Mouse (Mus musculus) stomach, embryonic 15.5 days (tissue): ENCODE results near the gene Lhx3. TPM values are rescaled to one million over a fixed set of nuclear protein-coding genes. Genes with fewer than 3 reads are reported as not detected.
A peak's percentile ranks its signal among the peaks of the same experiment; 100 is the strongest.

Experiments used
- ATAC-seq: fragments of 200-750 bp; cut with Nextera tagmentation; 2 replicates; pipeline ENCODE4 v1.8.0; 2017; ENCODE audit warnings: low read depth, moderate number of reproducible peaks, moderate TSS enrichment; ENCODE audit not compliant: insufficient read depth, low FRiP score
- H3K27ac ChIP-seq: fragments of 300-500 bp; sonication (generic); 2 replicates; pipeline ENCODE4 v1.5.1; 2015; ENCODE audit warnings: mild to moderate bottlenecking, inconsistent platforms
- H3K27me3 ChIP-seq: fragments of 300-500 bp; sonication (generic); replicated peaks from 2 replicates; pipeline ENCODE4 v1.6.1; 2015; ENCODE audit warnings: inconsistent platforms
- H3K36me3 ChIP-seq: fragments of 300-500 bp; sonication (generic); 2 replicates; pipeline ENCODE4 v1.6.1; 2015; ENCODE audit warnings: inconsistent platforms
- H3K4me1 ChIP-seq: fragments of 300-500 bp; sonication (generic); 2 replicates; pipeline ENCODE4 v1.6.1; 2015; ENCODE audit warnings: inconsistent platforms
- H3K4me2 ChIP-seq: fragments of 300-500 bp; sonication (generic); 2 replicates; pipeline ENCODE4 v1.6.1; 2015; ENCODE audit warnings: mild to moderate bottlenecking, inconsistent platforms
- H3K4me3 ChIP-seq: fragments of 300-500 bp; sonication (generic); replicated peaks from 2 replicates; pipeline ENCODE4 v1.5.1; 2015; ENCODE audit warnings: inconsistent platforms
- H3K9ac ChIP-seq: fragments of 300-500 bp; sonication (generic); 2 replicates; pipeline ENCODE4 v1.6.1; 2015; ENCODE audit warnings: inconsistent platforms
- H3K9me3 ChIP-seq: fragments of 300-500 bp; sonication (generic); 2 replicates; pipeline ENCODE4 v1.6.1; 2016; ENCODE audit warnings: inconsistent platforms
- WGBS: fragments of 180-500 bp; shearing (Covaris S2); methylation state at CpG from one replicate; pipeline ENCODE4 v1.1.7; 2015; 5-methylcytosine and 5-hydroxymethylcytosine counted together
- polyA plus RNA-seq: library from polyadenylated mRNA; unstranded; fragments of >200 nt; fragmentation: Nextera tagmentation; extraction: Ambion mirVana; gene quantifications from 2 replicates; pipeline ENCODE4 v1.2.1, GENCODE M21; 2015

Gene Lhx3
- polyA plus RNA-seq, 1 experiment from 2014 or later, result not detected

DNA sequence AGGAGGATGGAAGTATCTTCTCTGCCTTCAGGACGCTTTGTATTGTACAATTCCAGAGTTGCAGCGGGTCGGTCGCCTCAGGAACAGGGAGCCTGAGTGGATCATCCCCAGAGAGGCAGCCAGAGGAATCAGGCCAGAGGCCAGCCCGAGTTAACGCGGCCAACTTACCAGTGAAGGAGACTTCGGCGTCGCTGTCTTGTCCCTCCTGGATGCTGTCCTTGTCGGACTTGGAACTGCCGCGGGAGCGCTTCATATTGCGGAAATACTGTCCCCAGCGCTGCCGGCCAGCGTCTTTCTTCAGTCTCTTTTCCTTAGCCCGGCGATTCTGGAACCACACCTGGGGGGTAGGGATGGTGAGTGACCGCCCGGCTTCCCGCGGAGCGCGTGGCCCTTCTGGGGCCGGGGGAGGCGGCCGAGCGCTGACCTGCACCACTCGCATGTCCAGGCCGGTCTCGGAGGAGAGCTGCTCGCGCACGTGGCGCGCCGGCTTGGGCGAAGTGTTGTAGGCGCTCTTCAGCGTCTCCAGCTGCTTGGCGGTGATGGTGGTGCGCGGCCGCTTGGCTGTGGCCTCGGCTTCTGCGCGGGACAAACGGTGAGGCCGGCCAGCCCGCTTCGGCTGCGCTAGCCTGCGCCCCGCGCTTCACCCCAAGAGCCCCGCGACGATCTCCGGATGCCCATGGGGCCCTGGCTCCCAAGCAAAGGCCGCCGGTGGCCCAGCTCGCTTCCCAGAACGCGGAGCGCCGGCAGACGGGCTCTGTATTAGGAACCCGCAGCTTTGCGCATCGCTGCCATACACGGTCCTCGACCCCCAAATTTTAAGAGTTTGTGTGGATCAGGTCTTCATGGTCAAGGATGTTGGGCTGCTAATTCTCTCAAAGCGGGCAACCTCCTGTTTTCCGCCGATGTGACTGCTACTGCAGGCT, 5.9 kb downstream of the Lhx3 start:
- peaks cover 100% of the 10 kb centered on the region for H3K27me3 ChIP-seq
- H3K27ac ChIP-seq, result no peak overlapping the region
- ATAC-seq, result no peak
- H3K4me2 ChIP-seq, result 0 out of 2 replicates have a peak overlapping the region, but pooled peaks have one; percentile 9
- H3K4me3 ChIP-seq, result no peak overlapping the region
- H3K4me1 ChIP-seq, result peaks cover 14% of the 10 kb centered on the region; the same call in 1 of the 2 replicates
- H3K9me3 ChIP-seq, result no peaks in the 10 kb centered on the region
- no peak overlapping the region for H3K9ac ChIP-seq
- no peaks in the 10 kb centered on the region for H3K36me3 ChIP-seq
- under 1% methylated on average over 77 of the region's 77 CpGs for WGBS

DNA sequence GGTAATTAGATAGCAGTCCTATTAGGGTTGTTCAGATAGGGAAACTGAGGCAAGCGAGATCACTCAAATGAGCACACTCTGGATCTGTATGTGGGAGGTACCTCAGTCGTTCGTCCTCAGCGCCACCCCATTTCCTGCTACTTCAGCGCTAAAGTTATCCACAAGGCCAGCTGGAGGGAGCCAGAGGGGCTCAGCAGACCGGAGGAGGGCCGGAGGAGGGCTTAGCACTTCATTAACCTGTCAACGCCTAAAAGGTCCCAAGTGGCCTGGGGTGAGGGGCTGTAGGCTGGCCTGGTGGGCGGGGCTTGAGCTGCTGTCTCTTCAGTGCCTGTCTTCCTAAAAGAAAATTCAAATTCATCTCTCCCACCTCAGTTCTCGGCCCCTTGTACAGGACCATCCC, 9.6 kb downstream of the Lhx3 start:
- WGBS, result under 1% methylated on average over 10 of the region's 10 CpGs
- Histone ChIP-seq H3K4me1 (peaks cover 8% of the 10 kb centered on the region; the same call in 1 of the 2 replicates), H3K27me3 (peaks cover 92% of the 10 kb centered on the region), H3K4me3 (no peak overlapping the region), H3K9me3 (no peaks in the 10 kb centered on the region), H3K4me2 (no peak overlapping the region), H3K36me3 (no peaks in the 10 kb centered on the region), H3K9ac (no peak overlapping the region), H3K27ac (no peak overlapping the region)
- no peak for ATAC-seq

GRCm38 (mm10) chr2:26194552-26195339, 13.3 kb downstream of the Lhx3 start:
- ATAC-seq, result no peak
- Histone ChIP-seq H3K4me2 (no peak overlapping the region), H3K4me1 (peaks cover 6% of the 10 kb centered on the region; the same call in 1 of the 2 replicates), H3K9me3 (no peaks in the 10 kb centered on the region), H3K36me3 (no peaks in the 10 kb centered on the region), H3K27ac (no peak overlapping the region), H3K9ac (no peak overlapping the region), H3K4me3 (no peak overlapping the region), H3K27me3 (peaks cover 66% of the 10 kb centered on the region)
- WGBS, result 36% methylated on average over 7 of the region's 7 CpGs

- peak; percentile 74 for ATAC-seq
- Histone ChIP-seq H3K4me1 (no peaks in the 10 kb centered on the region), H3K4me3 (no peak overlapping the region), H3K27ac (no peak overlapping the region), H3K27me3 (peaks cover 12% of the 10 kb centered on the region), H3K9ac (no peak overlapping the region), H3K4me2 (no peak overlapping the region), H3K9me3 (no peaks in the 10 kb centered on the region), H3K36me3 (no peaks in the 10 kb centered on the region)
- 72% methylated on average over 5 of the region's 5 CpGs for WGBS
These were observed 19.6 kb downstream of the Lhx3 start for GRCm38 (mm10) chr2:26188517-26188916.

DNA sequence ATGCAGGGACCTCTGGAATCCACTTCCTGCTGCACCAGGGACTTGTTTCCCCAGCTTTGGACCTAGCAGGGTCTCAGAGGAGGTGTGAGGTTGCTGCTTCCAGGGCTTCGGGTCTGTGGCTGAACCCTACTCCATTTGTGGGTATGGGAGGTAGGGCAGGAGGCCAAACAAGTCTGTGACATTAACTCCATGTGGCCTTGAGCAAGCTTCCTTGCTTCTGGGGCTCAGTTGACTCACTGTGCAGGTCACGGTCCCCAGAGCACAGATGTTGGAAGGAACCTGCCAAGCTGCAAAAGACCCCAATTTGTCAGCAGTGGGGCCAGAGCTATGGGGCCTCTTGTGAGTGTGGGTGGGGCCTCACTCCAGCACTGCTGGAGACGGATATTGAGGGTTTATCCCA, 23.7 kb downstream of the Lhx3 start:
- Histone ChIP-seq H3K27ac (no peak overlapping the region), H3K4me2 (no peak overlapping the region), H3K36me3 (no peaks in the 10 kb centered on the region), H3K4me1 (no peaks in the 10 kb centered on the region), H3K4me3 (no peak overlapping the region), H3K9ac (no peak overlapping the region), H3K9me3 (no peaks in the 10 kb centered on the region), H3K27me3 (no peaks in the 10 kb centered on the region)
- 50% methylated on average over 3 of the region's 3 CpGs for WGBS
- no peak for ATAC-seq

GRCm38 (mm10) chr2:26182646-26183045, 25.4 kb downstream of the Lhx3 start:
- WGBS, result 19% methylated on average over 6 of the region's 6 CpGs
- ATAC-seq, result no peak
- Histone ChIP-seq H3K9me3 (no peaks in the 10 kb centered on the region), H3K4me1 (no peaks in the 10 kb centered on the region), H3K27ac (no peak overlapping the region), H3K4me3 (no peak overlapping the region), H3K27me3 (no peaks in the 10 kb centered on the region), H3K36me3 (no peaks in the 10 kb centered on the region), H3K9ac (no peak overlapping the region), H3K4me2 (no peak overlapping the region)

- no peak for ATAC-seq
- Histone ChIP-seq H3K9ac (no peak overlapping the region), H3K4me1 (no peaks in the 10 kb centered on the region), H3K27ac (no peak overlapping the region), H3K9me3 (no peaks in the 10 kb centered on the region), H3K4me3 (no peak overlapping the region), H3K4me2 (no peak overlapping the region), H3K36me3 (no peaks in the 10 kb centered on the region), H3K27me3 (no peaks in the 10 kb centered on the region)
- WGBS, result 30% methylated on average over 2 of the region's 2 CpGs
These were observed 30.9 kb downstream of the Lhx3 start for GRCm38 (mm10) chr2:26177189-26177588.

- Histone ChIP-seq H3K4me2 (no peak overlapping the region), H3K36me3 (no peaks in the 10 kb centered on the region), H3K4me3 (no peak overlapping the region), H3K9ac (no peak overlapping the region), H3K27me3 (no peaks in the 10 kb centered on the region), H3K27ac (no peak overlapping the region), H3K4me1 (no peaks in the 10 kb centered on the region), H3K9me3 (no peaks in the 10 kb centered on the region)
- peak; percentile 42; the same call in 1 of the 2 replicates for ATAC-seq
- WGBS, result 47% methylated on average over 5 of the region's 5 CpGs
These were observed 31.4 kb downstream of the Lhx3 start for GRCm38 (mm10) chr2:26176731-26177130.

DNA sequence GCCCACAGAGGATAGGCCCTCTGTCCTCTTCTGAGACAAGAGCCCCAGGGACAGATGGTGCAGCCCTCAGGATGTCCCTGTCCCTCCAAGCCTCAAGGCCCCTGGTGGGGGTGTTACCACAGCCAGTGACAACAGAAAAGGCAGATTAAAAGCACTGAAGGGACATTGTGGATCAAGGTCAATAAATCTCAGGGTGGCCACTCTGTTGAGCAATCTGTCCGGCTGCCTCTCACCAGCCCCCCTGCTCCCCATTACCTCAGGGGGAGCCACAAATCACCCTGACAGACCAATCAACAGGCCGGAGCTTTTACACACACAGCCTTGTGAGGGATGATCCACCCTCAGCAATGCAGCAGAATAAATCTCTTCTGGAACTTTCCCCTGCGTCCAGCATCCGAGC, 32.9 kb downstream of the Lhx3 start:
- Histone ChIP-seq H3K36me3 (no peaks in the 10 kb centered on the region), H3K4me3 (no peak overlapping the region), H3K27ac (no peak overlapping the region), H3K4me1 (no peaks in the 10 kb centered on the region), H3K27me3 (no peaks in the 10 kb centered on the region; the same call in 1 of the 2 replicates), H3K9me3 (no peaks in the 10 kb centered on the region), H3K4me2 (no peak overlapping the region), H3K9ac (no peak overlapping the region)
- no peak for ATAC-seq
- 16% methylated on average over 4 of the region's 4 CpGs for WGBS

DNA sequence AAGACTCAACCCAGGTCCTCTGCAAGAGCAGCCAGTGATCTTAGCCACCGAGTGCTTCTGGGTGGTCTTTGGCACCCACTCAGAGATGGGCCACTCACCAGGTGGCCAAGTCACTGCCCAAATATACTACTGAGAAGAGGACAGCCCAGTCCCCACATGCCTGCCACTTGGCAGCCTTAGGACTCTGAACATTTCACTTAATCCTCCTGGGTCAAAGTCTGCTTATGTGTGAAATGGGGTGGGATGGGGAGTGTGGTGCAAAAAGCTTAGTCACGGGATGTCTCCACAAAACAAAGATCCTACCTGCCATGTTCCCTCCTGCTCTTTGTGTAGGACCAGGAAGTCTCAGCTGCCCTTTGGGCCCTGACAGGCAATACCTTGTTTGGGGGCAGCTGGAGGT, 35.9 kb downstream of the Lhx3 start:
- Histone ChIP-seq H3K27ac (no peak overlapping the region), H3K27me3 (no peaks in the 10 kb centered on the region; the same call in 1 of the 2 replicates), H3K4me1 (no peaks in the 10 kb centered on the region), H3K9me3 (no peaks in the 10 kb centered on the region), H3K9ac (no peak overlapping the region), H3K4me3 (no peak overlapping the region), H3K4me2 (no peak overlapping the region), H3K36me3 (no peaks in the 10 kb centered on the region)
- 75% methylated on average over 2 of the region's 2 CpGs for WGBS
- ATAC-seq, result no peak

DNA sequence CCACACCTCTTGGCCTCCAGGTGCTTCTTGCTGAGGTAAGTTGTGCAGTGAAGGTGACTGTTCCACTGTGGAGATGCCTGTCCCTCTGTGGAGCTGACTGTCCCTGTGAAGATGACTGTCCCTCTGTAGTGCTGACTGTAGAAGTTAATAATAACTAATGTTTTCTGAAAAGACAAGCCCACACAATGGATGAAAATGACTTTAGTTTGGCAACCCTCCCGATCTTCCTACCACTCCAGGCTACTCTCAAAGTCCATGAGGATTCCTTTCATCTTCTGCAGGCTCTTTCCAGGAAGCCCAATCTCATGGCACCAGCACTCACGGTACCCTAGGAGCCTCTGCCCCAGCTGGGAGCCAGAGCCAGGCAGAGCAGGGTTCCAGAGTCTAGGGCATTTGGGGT, 37.7 kb downstream of the Lhx3 start:
- Histone ChIP-seq H3K27me3 (no peaks in the 10 kb centered on the region; the same call in 1 of the 2 replicates), H3K36me3 (no peaks in the 10 kb centered on the region), H3K4me3 (no peak overlapping the region), H3K27ac (no peak overlapping the region), H3K4me1 (no peaks in the 10 kb centered on the region), H3K4me2 (no peak overlapping the region), H3K9me3 (no peaks in the 10 kb centered on the region), H3K9ac (no peak overlapping the region)
- ATAC-seq, result no peak
- 43% methylated on average over 2 of the region's 2 CpGs for WGBS
